Mouse (Mus musculus) ZHBTc4 (cell line): Measurements from ENCODE around the gene Borcs5.

Experiments used
- DNase-seq: peaks from one replicate; pipeline ENCODE4 v3.0.0-alpha.2; 2011; ENCODE audit warnings: low read depth, low spot score

The Borcs5 gene

GRCm38 (mm10) chr6:134717886-134718667 is 78.8 kb downstream of the Borcs5 start:
- no peak for DNase-seq

GRCm38 (mm10) chr6:134718668-134719065 is 79.4 kb downstream of the Borcs5 start:
- DNase-seq: no peak

DNA sequence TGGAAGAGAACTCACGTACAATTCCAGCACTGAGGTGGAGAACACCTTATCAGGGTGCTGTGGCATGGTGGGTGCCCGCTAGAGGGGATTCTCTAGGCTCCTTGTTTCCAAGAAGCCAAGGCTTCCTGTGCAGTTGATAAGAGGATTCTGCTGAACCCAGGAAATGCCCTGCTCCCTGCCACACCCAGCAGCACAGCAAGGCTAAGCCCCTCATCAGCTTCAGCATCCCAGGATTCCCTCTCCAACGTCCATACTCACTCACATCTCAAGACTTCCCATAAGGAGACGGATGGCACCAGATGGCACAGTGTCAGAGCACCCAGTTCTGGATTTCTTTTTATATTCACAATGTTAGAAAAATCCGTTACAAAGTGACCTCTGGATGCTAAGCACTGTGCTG is 79.8 kb downstream of the Borcs5 start:
- no peak for DNase-seq

DNA sequence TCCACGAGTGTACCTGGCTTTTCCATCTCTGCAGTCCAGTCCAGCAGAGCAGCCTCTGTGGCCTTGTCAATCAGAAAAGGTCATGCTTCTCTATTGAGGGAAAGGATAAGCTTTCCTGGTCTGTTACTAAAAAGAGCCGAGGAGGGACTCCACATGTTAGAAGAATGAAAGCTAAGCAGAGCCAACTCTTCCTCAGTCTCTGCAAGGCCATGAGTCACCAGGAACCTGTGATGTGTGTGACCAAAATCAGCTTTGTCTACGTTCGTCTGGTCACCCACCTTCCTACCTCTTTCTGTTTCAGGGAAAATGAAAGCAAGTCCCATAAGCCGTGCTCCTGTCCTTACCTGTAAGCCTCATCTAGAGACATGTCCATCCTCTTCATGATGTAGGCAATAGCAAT is 80.8 kb downstream of the Borcs5 start:
- no peak for DNase-seq

GRCm38 (mm10) chr6:134721729-134722269 is 82.5 kb downstream of the Borcs5 start:
- DNase-seq: no peak

DNA sequence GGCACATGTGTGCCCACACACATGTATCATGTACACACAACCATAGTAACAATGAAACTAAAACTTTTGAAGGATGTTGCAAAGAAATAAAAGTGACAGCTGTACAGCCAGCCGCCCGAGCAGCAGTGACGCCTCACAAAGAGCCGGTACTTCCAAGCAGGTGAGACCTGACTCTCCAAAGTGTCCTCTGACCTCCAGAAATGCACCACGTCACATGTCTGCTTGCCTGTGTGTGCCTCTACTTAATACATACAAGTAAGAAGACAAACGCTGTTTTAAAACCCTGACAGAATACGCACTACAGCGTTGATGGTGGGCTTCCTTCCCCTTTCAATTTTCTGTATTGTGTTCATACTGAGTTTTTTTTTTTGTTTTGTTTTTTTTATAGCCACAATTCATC is 83.6 kb downstream of the Borcs5 start:
- no peak for DNase-seq

GRCm38 (mm10) chr6:134723326-134723725 is 84.0 kb downstream of the Borcs5 start:
- DNase-seq: no peak

- no peak for DNase-seq
Measured at GRCm38 (mm10) chr6:134723833-134724553, 84.7 kb downstream of the Borcs5 start.

DNA sequence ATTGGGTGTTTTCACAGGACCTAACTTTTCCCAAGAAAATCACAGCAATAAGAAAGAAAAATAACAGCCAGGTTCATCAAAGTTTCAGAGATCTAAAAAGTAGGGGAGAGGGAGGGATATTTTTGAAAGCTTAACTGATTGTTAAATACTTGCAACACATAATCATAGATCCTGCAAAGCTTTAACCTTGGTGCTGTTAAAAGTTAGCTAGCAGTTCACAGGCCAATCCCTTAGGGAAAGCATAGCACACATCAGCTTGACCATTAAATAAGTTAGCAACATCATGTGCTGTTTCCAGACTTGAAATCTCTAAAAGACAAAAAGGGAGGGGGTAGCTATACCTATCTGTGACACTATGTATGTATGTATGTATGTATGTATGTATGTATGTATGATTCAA is 86.1 kb downstream of the Borcs5 start:
- no peak for DNase-seq

DNA sequence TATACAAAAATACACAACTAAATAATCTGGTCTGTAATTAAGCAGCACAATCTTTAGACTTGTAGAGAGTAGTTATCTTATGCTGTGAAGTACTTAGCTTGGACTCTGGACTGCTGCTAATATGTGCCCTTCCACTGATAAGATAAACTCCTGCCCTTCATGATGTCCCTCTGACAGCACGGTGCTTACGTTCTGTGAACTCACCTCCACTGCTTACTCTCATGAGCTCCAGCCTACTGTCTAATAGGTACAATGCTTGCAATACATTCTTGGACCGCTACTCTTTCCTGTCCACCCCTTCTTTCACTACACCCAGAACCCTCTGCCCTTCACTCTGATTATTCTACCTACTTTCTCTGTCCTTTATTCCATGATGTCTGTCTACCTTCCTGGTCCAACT is 91.7 kb downstream of the Borcs5 start:
- DNase-seq: no peak

DNA sequence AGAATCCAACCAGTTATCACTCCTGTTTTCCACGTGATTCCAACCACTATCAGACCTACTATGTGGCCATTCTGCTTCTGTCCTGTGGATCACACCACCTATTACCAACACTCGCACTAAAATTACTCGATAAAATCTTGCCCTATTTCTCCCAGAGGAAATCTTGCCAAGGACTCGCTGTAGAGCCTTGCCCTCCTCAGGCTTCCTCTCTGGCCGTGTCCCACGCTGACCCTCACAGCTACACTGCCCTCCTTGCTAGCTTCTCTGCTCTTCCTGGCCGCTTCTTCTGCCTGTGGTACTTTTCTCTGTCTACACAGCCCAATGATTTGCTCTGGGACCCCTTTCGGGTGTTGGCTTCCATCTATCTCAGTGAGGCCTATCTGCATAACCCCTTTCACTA is 93.5 kb downstream of the Borcs5 start:
- no peak for DNase-seq

DNA sequence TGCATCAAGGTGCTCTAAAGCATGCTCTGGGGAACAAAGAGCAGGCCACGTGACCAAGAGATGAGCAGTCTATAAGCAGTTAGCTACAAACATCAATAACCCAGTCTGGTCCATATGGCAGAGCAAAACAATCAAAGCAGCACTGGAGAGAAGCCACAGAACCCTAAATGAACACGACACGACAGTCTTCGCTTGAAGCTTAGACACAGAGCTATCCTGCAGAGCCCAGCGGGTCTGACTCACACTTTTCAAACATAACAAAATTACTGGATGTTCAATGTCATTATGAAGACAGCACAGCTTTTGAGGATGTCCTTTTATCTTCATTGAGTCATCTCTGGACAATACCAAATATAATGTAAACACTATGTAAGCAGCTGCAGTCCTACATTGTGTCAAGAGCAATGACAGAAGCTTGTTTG is 94.5 kb downstream of the Borcs5 start:
- no peak for DNase-seq

DNA sequence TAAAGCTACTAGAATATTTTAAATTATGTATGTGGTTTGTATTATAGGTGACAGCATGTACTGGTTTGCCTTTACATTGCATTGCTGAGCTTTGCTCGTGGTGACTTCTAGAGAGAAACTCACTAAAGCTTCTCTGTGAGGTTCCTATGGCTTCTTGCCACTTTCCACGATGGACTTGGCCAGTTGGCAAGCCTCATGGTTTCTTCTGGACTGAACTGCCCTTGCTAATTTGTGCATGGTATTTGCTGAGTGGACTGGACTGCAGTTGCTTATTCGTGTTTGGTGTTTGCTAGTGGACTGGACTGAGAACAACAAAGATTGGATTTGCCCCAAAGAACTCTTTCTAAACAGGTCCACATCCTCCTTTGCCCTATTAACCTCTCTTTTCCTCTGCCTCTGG is 97.5 kb downstream of the Borcs5 start:
- DNase-seq: no peak

DNA sequence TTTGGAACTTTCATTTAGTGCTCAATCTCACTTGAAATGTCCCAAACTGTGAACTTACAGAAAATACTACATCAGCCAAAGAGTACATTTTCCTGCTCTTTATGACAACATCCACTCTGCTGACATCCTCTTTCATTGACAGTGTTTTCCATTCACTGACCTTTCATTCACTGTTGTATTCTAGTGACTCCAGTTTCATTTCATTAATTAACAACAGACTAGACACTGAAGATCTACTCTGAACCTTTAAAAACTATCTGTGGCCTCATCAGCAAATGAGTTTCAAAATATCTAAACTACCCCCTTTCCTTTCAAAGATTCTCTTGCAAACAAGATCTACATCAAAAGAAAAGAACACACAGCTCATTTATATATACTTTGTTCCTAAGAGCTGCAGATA is 104.3 kb downstream of the Borcs5 start:
- DNase-seq: no peak

DNA sequence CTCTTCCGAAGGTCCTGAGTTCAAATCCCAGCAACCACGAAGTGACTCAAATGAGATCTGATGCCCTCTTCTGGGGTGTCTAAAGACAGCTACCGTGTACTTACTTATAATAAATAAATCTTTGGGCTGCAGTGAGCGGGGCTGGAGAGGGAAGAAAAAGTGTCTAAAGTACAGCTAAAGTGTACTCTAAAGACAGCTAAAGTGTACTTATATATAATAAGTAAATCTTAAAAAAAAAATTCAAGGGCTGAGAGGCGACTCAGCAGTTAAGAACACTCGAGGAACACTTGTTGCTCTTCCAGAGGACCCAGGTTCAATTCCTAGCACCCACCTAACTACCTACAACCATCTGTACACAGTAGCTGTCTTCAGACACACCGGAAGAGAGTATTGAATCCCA is 106.6 kb downstream of the Borcs5 start:
- no peak for DNase-seq

DNA sequence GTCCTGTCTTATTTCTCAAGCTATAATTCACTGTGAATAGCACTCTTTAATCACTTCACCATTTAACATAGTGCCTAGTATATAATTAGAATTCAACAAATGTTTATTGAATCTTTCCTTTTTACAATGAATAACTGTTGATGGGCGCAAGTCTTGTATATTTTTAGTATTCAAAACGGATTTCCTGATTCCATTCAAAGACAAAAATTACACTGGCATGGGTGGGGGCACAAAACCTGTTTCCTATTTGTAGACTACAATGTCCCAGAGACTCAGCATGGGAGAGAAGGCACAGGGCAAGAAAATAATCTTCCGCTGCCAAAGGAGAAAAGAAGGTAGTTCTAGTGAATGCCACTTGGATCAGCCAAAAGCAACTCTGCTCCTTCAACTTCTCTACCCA is 108.8 kb downstream of the Borcs5 start:
- DNase-seq: no peak

- DNase-seq: no peak
Measured at GRCm38 (mm10) chr6:134751087-134751486, 111.8 kb downstream of the Borcs5 start.

DNA sequence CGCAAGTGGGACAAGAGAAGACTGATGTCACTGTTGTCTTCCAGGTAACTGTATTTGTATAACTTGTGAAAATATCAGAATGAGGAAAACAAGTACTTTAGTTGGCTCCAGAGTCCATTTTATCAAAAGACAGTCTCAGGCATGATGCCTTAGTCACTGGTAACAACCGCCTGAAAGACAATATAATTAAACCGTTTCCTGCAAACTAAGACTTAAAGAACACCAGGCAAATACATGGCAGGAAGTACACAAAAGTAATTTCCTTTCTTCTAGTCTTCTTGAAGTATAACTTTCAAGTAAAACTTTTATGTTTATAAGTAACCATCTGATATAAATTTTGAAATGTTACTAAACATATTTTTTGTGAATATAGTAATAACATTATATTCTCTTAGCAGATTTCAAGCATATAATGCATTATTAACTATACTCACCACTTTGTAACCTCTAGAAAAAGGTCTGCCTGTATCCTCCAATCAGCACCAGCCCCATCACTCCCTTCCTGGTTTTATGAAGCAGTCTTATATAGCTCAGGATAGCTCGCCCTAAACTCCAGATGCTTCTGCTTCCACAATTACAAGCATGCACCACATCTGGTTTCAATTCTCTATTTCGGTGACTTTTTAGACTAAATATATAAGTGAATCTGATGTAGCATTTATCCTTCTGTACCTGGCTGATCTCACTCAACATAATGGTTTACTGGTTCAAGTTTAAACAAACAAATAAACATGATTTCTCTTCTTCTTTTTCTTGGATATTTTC is 112.8 kb downstream of the Borcs5 start:
- no peak for DNase-seq

DNA sequence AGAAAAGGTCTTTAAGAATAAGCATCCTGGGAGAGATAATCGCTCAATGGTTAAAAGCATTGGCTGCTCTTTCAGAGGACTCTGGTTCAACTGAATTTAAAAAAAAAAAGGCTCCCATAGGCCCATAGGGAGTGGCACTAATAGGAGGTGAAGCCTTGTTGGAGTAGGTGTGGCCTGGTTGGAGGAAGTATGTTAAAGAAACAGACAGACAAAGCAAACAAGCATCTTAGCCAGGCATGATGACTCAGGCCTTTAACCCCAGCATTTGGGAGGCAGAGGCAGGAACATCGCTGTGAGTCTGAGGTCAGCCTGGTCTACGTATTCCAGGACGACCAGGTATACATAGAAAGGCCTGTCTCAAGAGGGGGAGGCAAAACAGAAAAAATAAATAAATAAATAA is 114.1 kb downstream of the Borcs5 start:
- peak; percentile 76 for DNase-seq

GRCm38 (mm10) chr6:134753858-134754257 is 114.5 kb downstream of the Borcs5 start:
- DNase-seq: peak; percentile 51

- DNase-seq: no peak
Measured at GRCm38 (mm10) chr6:134756058-134756457, 116.7 kb downstream of the Borcs5 start.
